ENCODE assay signal across 22 mouse cellular contexts in the genomic region with DNA sequence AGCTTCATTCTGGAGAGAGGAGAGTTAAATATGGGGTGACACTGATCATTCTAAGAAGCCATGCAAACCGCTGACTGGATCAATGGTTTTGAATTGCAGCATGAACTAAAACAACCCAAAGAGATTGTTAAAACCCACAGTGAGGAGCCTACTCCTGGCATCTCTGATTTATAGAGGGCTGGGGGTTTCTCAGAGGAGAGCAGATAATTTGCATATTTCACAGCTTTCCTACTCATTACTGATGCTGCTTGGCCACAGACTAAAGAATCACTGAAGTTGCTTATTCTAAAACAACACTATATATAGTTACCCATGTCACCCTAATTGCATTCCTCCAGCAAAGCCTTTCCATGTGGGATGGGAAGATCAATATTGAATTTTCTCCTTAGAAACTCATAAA.
DNase-seq lines count a peak whose midpoint lies in the region; ATAC-seq lines count a peak whose summit lies in the region.
"Had no signal": no experiment of that assay in that cellular context is flagged by ENCODE, and none has a peak within 500 bp of the region (broad histone marks: within the 10 kb centered on the region; RNA-seq: fewer than 3 reads in every experiment).

No protein-coding gene starts in this region.

- WGBS in hindbrain, embryonic 11.5 days = 26% methylated on average over 1 of the region's 1 CpGs
- 24% methylated on average over 1 of the region's 1 CpGs for WGBS in hindbrain, embryonic 12.5 days
- WGBS in forebrain, embryonic 12.5 days = 13% methylated on average over 1 of the region's 1 CpGs
- 13% methylated on average over 1 of the region's 1 CpGs for WGBS in forebrain, embryonic 15.5 days
- WGBS in neural tube, embryonic 13.5 days = 6% methylated on average over 1 of the region's 1 CpGs

- H3K4me1 ChIP-seq in hindbrain, embryonic 11.5 days (replicated peaks; ENCODE audit: control insufficient read depth, insufficient read depth, low read length) = no peaks in the 10 kb centered on the region
- H3K4me1 ChIP-seq in hindbrain, embryonic 12.5 days = peaks cover 3% of the 10 kb centered on the region; the same call in 1 of the 2 replicates
- H3K4me1 ChIP-seq in forebrain, embryonic 12.5 days = peaks cover 5% of the 10 kb centered on the region; the same call in 1 of the 2 replicates
- peaks cover 9% of the 10 kb centered on the region for H3K4me1 ChIP-seq in forebrain, embryonic 15.5 days
- H3K4me1 ChIP-seq in neural tube, embryonic 13.5 days (replicated peaks) = peaks cover 17% of the 10 kb centered on the region; the same call in 1 of the 2 replicates
- H3K4me1 ChIP-seq: embryonic facial prominence, embryonic 13.5 days; heart, embryonic 15.5 days had no signal

- H3K4me2 ChIP-seq in hindbrain, embryonic 11.5 days (replicated peaks; ENCODE audit: low read depth, low read length) = no peak overlapping the region
- no peak overlapping the region for H3K4me2 ChIP-seq in hindbrain, embryonic 12.5 days (replicated peaks)
- no peak overlapping the region for H3K4me2 ChIP-seq in forebrain, embryonic 12.5 days
- H3K4me2 ChIP-seq in forebrain, embryonic 15.5 days (replicated peaks) = no peak overlapping the region
- no peak overlapping the region for H3K4me2 ChIP-seq in neural tube, embryonic 13.5 days
- H3K4me2 ChIP-seq: embryonic facial prominence, embryonic 13.5 days; heart, embryonic 11.5 days; heart, embryonic 15.5 days; hindbrain, embryonic 15.5 days had no signal

- H3K4me3 ChIP-seq in hindbrain, embryonic 11.5 days (ENCODE audit: low read depth, low read length) = no peak overlapping the region
- no peak overlapping the region for H3K4me3 ChIP-seq in hindbrain, embryonic 12.5 days
- no peak overlapping the region for H3K4me3 ChIP-seq in forebrain, embryonic 12.5 days (replicated peaks)
- H3K4me3 ChIP-seq in forebrain, embryonic 15.5 days = no peak overlapping the region
- H3K4me3 ChIP-seq in neural tube, embryonic 13.5 days = no peak overlapping the region
- H3K4me3 ChIP-seq: embryonic facial prominence, embryonic 13.5 days; heart, adult 2 months; heart, embryonic 15.5 days; hindbrain, embryonic 15.5 days had no signal

- H3K27me3 ChIP-seq in hindbrain, embryonic 11.5 days (ENCODE audit: control insufficient read depth, insufficient read depth, low read length) = no peaks in the 10 kb centered on the region
- no peaks in the 10 kb centered on the region for H3K27me3 ChIP-seq in hindbrain, embryonic 12.5 days
- H3K27me3 ChIP-seq in forebrain, embryonic 12.5 days = no peaks in the 10 kb centered on the region
- no peaks in the 10 kb centered on the region for H3K27me3 ChIP-seq in forebrain, embryonic 15.5 days
- H3K27me3 ChIP-seq in neural tube, embryonic 13.5 days = no peaks in the 10 kb centered on the region
- H3K27me3 ChIP-seq: CH12.LX; embryonic facial prominence, embryonic 13.5 days; heart, embryonic 15.5 days; hindbrain, embryonic 15.5 days had no signal

- peak; percentile 59; the same call in 1 of the 2 replicates for ATAC-seq in hindbrain, embryonic 11.5 days (ENCODE audit: low FRiP score)
- no peak for ATAC-seq in hindbrain, embryonic 12.5 days (ENCODE audit: low FRiP score)
- ATAC-seq in forebrain, embryonic 12.5 days (ENCODE audit: low FRiP score) = peak; percentile 75; the same call in 1 of the 2 replicates
- ATAC-seq in forebrain, embryonic 15.5 days (replicated peaks) = peak; percentile 81
- peak; percentile 69 for ATAC-seq in neural tube, embryonic 13.5 days (ENCODE audit: low read depth)
- ATAC-seq: activated CD4-positive, CD25-positive, alpha-beta regulatory T cell, adult 4 months; intestine, embryonic 16.5 days; Patski had no signal

- H3K9me3 ChIP-seq in hindbrain, embryonic 11.5 days (ENCODE audit: control insufficient read depth, low read length) = no peaks in the 10 kb centered on the region
- no peaks in the 10 kb centered on the region for H3K9me3 ChIP-seq in hindbrain, embryonic 12.5 days (replicated peaks)
- H3K9me3 ChIP-seq in forebrain, embryonic 12.5 days = no peaks in the 10 kb centered on the region
- H3K9me3 ChIP-seq in forebrain, embryonic 15.5 days = no peaks in the 10 kb centered on the region
- no peaks in the 10 kb centered on the region for H3K9me3 ChIP-seq in neural tube, embryonic 13.5 days
- H3K9me3 ChIP-seq: embryonic facial prominence, embryonic 13.5 days; heart, embryonic 15.5 days; hindbrain, embryonic 15.5 days had no signal

- no peaks in the 10 kb centered on the region for H3K36me3 ChIP-seq in hindbrain, embryonic 11.5 days (ENCODE audit: control insufficient read depth, insufficient read depth, low read length)
- no peaks in the 10 kb centered on the region for H3K36me3 ChIP-seq in hindbrain, embryonic 12.5 days
- no peaks in the 10 kb centered on the region for H3K36me3 ChIP-seq in forebrain, embryonic 12.5 days (replicated peaks)
- H3K36me3 ChIP-seq in forebrain, embryonic 15.5 days = no peaks in the 10 kb centered on the region
- H3K36me3 ChIP-seq in neural tube, embryonic 13.5 days = no peaks in the 10 kb centered on the region
- H3K36me3 ChIP-seq: embryonic facial prominence, embryonic 13.5 days; hindbrain, embryonic 15.5 days had no signal

- DNase-seq in hindbrain, embryonic 11.5 days (ENCODE audit: low spot score) = no peak
- DNase-seq in gastrocnemius, adult 8-10 months (ENCODE audit: low spot score in 2 of 2) = no peak
- DNase-seq in adrenal gland, postnatal 36 days = no peak
- DNase-seq: adrenal gland, postnatal 25 days; cerebellum, adult 11 months; cerebellum, adult 8-10 months; cerebellum, postnatal 14 days; gastrocnemius, postnatal 14 days; heart, adult 2 months; heart, postnatal 14 days had no signal

- H3K9ac ChIP-seq in hindbrain, embryonic 11.5 days (ENCODE audit: low read depth, low read length) = no peak overlapping the region
- no peak overlapping the region for H3K9ac ChIP-seq in hindbrain, embryonic 12.5 days
- H3K9ac ChIP-seq in forebrain, embryonic 12.5 days = no peak overlapping the region
- no peak overlapping the region for H3K9ac ChIP-seq in forebrain, embryonic 15.5 days (replicated peaks)
- no peak overlapping the region for H3K9ac ChIP-seq in neural tube, embryonic 13.5 days
- H3K9ac ChIP-seq: embryonic facial prominence, embryonic 13.5 days; heart, embryonic 15.5 days; hindbrain, embryonic 15.5 days had no signal

- H3K27ac ChIP-seq in hindbrain, embryonic 11.5 days (ENCODE audit: low read depth, low read length) = no peak overlapping the region
- H3K27ac ChIP-seq in hindbrain, embryonic 12.5 days = no peak overlapping the region
- no peak overlapping the region for H3K27ac ChIP-seq in forebrain, embryonic 12.5 days
- H3K27ac ChIP-seq in forebrain, embryonic 15.5 days (replicated peaks) = no peak overlapping the region
- H3K27ac ChIP-seq in neural tube, embryonic 13.5 days (replicated peaks) = no peak overlapping the region
- H3K27ac ChIP-seq: embryonic facial prominence, embryonic 13.5 days; heart, adult 2 months; heart, embryonic 15.5 days; hindbrain, embryonic 15.5 days had no signal
